In genomic region chr1:64060699-64061454, GRCm38 (mm10) we compare ENCODE assay signal across 10 mouse cellular contexts.
A peak's percentile ranks its signal among the peaks of the same experiment; 100 is the strongest.
DNase-seq lines count a peak whose midpoint lies in the region; ATAC-seq and TF ChIP-seq lines count a peak whose summit lies in the region.
"Had no signal": no experiment of that assay in that cellular context is flagged by ENCODE, and none has a peak within 500 bp of the region (broad histone marks: within the 10 kb centered on the region; RNA-seq: fewer than 3 reads in every experiment).

No protein-coding gene starts in this region.

- TF ChIP-seq POLR2A in heart, adult 2 months (IDR thresholded peaks at IDR 0.05; ENCODE audit: insufficient read depth, low read depth, low read length): no peak

- 43% methylated on average over 9 of the region's 9 CpGs for WGBS in heart, adult 2 months
- 48% methylated on average over 9 of the region's 9 CpGs for WGBS in lung, embryonic 14.5 days
- 61% methylated on average over 9 of the region's 9 CpGs for WGBS in lung, postnatal 0 days
- 21% methylated on average over 9 of the region's 9 CpGs for WGBS in hindbrain, embryonic 15.5 days

- H3K9me3 ChIP-seq in lung, embryonic 14.5 days (ENCODE audit: low read depth, low read length): no peaks in the 10 kb centered on the region
- H3K9me3 ChIP-seq in lung, postnatal 0 days (ENCODE audit: low read length): no peaks in the 10 kb centered on the region
- no peaks in the 10 kb centered on the region for H3K9me3 ChIP-seq in hindbrain, embryonic 15.5 days

- TF ChIP-seq CTCF in heart, adult 2 months (IDR thresholded peaks at IDR 0.05): no peak
- TF ChIP-seq CTCF in lung, embryonic 14.5 days (IDR thresholded peaks at IDR 0.05; ENCODE audit: low read depth): no peak
- TF ChIP-seq CTCF in lung, postnatal 0 days (IDR thresholded peaks at IDR 0.05): no peak

- intact Hi-C loops in heart, adult 2 months (cut with DNase I): loop anchor here (2.0 kb wide), 1 partner anchor 14 kb away; no protein-coding TSS in a partner anchor
- intact Hi-C loops in heart, postnatal 14 days (cut with DNase I): no loop called here

- no peak overlapping the region for H3K4me2 ChIP-seq in lung, embryonic 14.5 days
- no peak overlapping the region for H3K4me2 ChIP-seq in lung, postnatal 0 days (replicated peaks; ENCODE audit: low read depth, low read length)
- H3K4me2 ChIP-seq in hindbrain, embryonic 15.5 days: peak overlapping the region; percentile 11

- H3K9ac ChIP-seq in heart, adult 2 months (ENCODE audit: low read depth, low read length): no peak overlapping the region
- no peak overlapping the region for H3K9ac ChIP-seq in lung, embryonic 14.5 days
- no peak overlapping the region for H3K9ac ChIP-seq in lung, postnatal 0 days (replicated peaks; ENCODE audit: low read depth)
- peak overlapping the region; percentile 31; the same call in 1 of the 2 replicates for H3K9ac ChIP-seq in hindbrain, embryonic 15.5 days

- TF ChIP-seq EP300 in heart, adult 2 months (IDR thresholded peaks at IDR 0.05; ENCODE audit: insufficient read depth, low read depth, low read length): no peak
- no peak for TF ChIP-seq EP300 in lung, postnatal 0 days (IDR thresholded peaks at IDR 0.05)

- H3K4me3 ChIP-seq in heart, adult 2 months: no peak overlapping the region
- H3K4me3 ChIP-seq in lung, embryonic 14.5 days (ENCODE audit: low read depth, low read length): no peak overlapping the region
- H3K4me3 ChIP-seq in lung, postnatal 0 days (ENCODE audit: low read depth, low read length): no peak overlapping the region
- no peak overlapping the region for H3K4me3 ChIP-seq in hindbrain, embryonic 15.5 days

- peaks cover 27% of the 10 kb centered on the region for H3K36me3 ChIP-seq in heart, adult 2 months (ENCODE audit: control insufficient read depth, insufficient read depth, low read length)
- H3K36me3 ChIP-seq in lung, embryonic 14.5 days (ENCODE audit: insufficient read depth): no peaks in the 10 kb centered on the region
- no peaks in the 10 kb centered on the region for H3K36me3 ChIP-seq in lung, postnatal 0 days (ENCODE audit: insufficient read depth, low read length)
- H3K36me3 ChIP-seq in hindbrain, embryonic 15.5 days: no peaks in the 10 kb centered on the region

- peak; percentile 17; the same call in 1 of the 2 replicates for ATAC-seq in lung, embryonic 14.5 days (ENCODE audit: insufficient read depth)
- no peak for ATAC-seq in lung, postnatal 0 days
- ATAC-seq in hindbrain, embryonic 15.5 days (ENCODE audit: low FRiP score, low read depth): peak; percentile 55
- ATAC-seq in inflammation-experienced regulatory T-cells, adult 6 months: no peak

- peaks cover 14% of the 10 kb centered on the region for H3K4me1 ChIP-seq in heart, adult 2 months (ENCODE audit: control insufficient read depth, insufficient read depth, low read length)
- H3K4me1 ChIP-seq in lung, embryonic 14.5 days (ENCODE audit: insufficient read depth): peaks cover 4% of the 10 kb centered on the region; the same call in 1 of the 2 replicates
- H3K4me1 ChIP-seq in lung, postnatal 0 days (ENCODE audit: insufficient read depth, low read depth, low read length): peaks cover 5% of the 10 kb centered on the region; the same call in 1 of the 2 replicates
- peaks cover 75% of the 10 kb centered on the region for H3K4me1 ChIP-seq in hindbrain, embryonic 15.5 days (replicated peaks)

- H3K79me2 ChIP-seq in heart, adult 2 months (replicated peaks; ENCODE audit: control insufficient read depth, insufficient read depth, low read length): peaks cover 6% of the 10 kb centered on the region

- H3K27me3 ChIP-seq in heart, adult 2 months (ENCODE audit: control insufficient read depth, insufficient read depth, low read length): no peaks in the 10 kb centered on the region
- no peaks in the 10 kb centered on the region for H3K27me3 ChIP-seq in lung, embryonic 14.5 days (ENCODE audit: insufficient read depth, low read length)
- H3K27me3 ChIP-seq in lung, postnatal 0 days (replicated peaks; ENCODE audit: insufficient read depth, low read length): no peaks in the 10 kb centered on the region
- no peaks in the 10 kb centered on the region for H3K27me3 ChIP-seq in hindbrain, embryonic 15.5 days

- no peak for DNase-seq in heart, adult 2 months
- no peak for DNase-seq in heart, postnatal 14 days
- DNase-seq in lung, embryonic 14.5 days: no peak
- DNase-seq in lung, postnatal 0 days (ENCODE audit: low spot score): no peak
- peak; percentile 37 for DNase-seq in retina, postnatal 1 day
- DNase-seq in left cerebral cortex, adult 18-20 months (ENCODE audit: low spot score in 2 of 2): no peak
- DNase-seq: cerebellum, adult 9-10 months; lung, postnatal 10 days had no signal

- peak overlapping the region; percentile 48 for H3K27ac ChIP-seq in heart, adult 2 months
- no peak overlapping the region for H3K27ac ChIP-seq in lung, embryonic 14.5 days (ENCODE audit: low read depth)
- H3K27ac ChIP-seq in lung, postnatal 0 days (ENCODE audit: low read length): no peak overlapping the region
- H3K27ac ChIP-seq in hindbrain, embryonic 15.5 days (replicated peaks): peak overlapping the region; percentile 77

Comparison
In these comparisons a context has a peak if more than half of its experiments do, and no peak if none do; other contexts are left out.
1. ATAC-seq: peak in lung, embryonic 14.5 days (single experiment) and hindbrain, embryonic 15.5 days (single experiment); none in lung, postnatal 0 days (single experiment) and inflammation-experienced regulatory T-cells, adult 6 months (single experiment).
2. H3K27ac ChIP-seq: peak in heart, adult 2 months (single experiment) and hindbrain, embryonic 15.5 days (single experiment); none in lung, embryonic 14.5 days (single experiment) and lung, postnatal 0 days (single experiment).